Mouse (Mus musculus) embryonic fibroblast, embryonic 13.5 days (primary cell): ENCODE data around the gene Olfr576.

Source experiments
- CTCF ChIP-seq: IDR thresholded peaks from 2 replicates; pipeline ENCODE4 v1.5.1; 2011; ENCODE audit warnings: mild to moderate bottlenecking, control low read depth, low read length, moderate library complexity, borderline replicate concordance; ENCODE audit not compliant: insufficient read depth
- POLR2A ChIP-seq: IDR thresholded peaks from 2 replicates; pipeline ENCODE4 v1.6.1; 2011; ENCODE audit warnings: low read depth, mild to moderate bottlenecking, control low read depth, low read length, moderate library complexity

GRCm38 (mm10) chr7:102962360-102962759 is at the start of gene Olfr576:
- TF ChIP-seq CTCF: no peak
- no peak for TF ChIP-seq POLR2A
